Mouse (Mus musculus) hindbrain, embryonic 15.5 days (tissue): ENCODE data around the gene Cdkl4. TPM values are rescaled to one million over a fixed set of nuclear protein-coding genes. Genes with fewer than 3 reads are reported as not detected.
A peak's percentile ranks its signal among the peaks of the same experiment; 100 is the strongest.

Source experiments
- ATAC-seq: fragments of 200-750 bp; cut with Nextera tagmentation; 2 replicates; pipeline ENCODE4 v1.8.0; 2017; ENCODE audit warnings: low read depth, moderate number of reproducible peaks, moderate TSS enrichment; ENCODE audit not compliant: low FRiP score
- H3K27ac ChIP-seq: fragments of 300-500 bp; sonication (generic); replicated peaks from 2 replicates; pipeline ENCODE4 v1.5.1; 2015; ENCODE audit warnings: mild to moderate bottlenecking, inconsistent platforms
- H3K27me3 ChIP-seq: fragments of 300-500 bp; sonication (generic); 2 replicates; pipeline ENCODE4 v1.6.1; 2015; ENCODE audit warnings: control low read depth, inconsistent platforms
- H3K36me3 ChIP-seq: fragments of 300-500 bp; sonication (generic); 2 replicates; pipeline ENCODE4 v1.6.1; 2015; ENCODE audit warnings: control low read depth, inconsistent platforms
- H3K4me1 ChIP-seq: fragments of 300-500 bp; sonication (generic); replicated peaks from 2 replicates; pipeline ENCODE4 v1.6.1; 2015; ENCODE audit warnings: control low read depth, inconsistent platforms
- H3K4me2 ChIP-seq: fragments of 300-500 bp; sonication (generic); 2 replicates; pipeline ENCODE4 v1.6.1; 2015; ENCODE audit warnings: moderate library complexity, mild to moderate bottlenecking, inconsistent platforms
- H3K4me3 ChIP-seq: fragments of 300-500 bp; sonication (generic); 2 replicates; pipeline ENCODE4 v1.5.1; 2015; ENCODE audit warnings: mild to moderate bottlenecking, inconsistent platforms
- H3K9ac ChIP-seq: fragments of 300-500 bp; sonication (generic); 2 replicates; pipeline ENCODE4 v1.6.1; 2015; ENCODE audit warnings: inconsistent platforms
- H3K9me3 ChIP-seq: fragments of 300-500 bp; sonication (generic); 2 replicates; pipeline ENCODE4 v1.6.1; 2016; ENCODE audit warnings: control low read depth, inconsistent platforms
- WGBS: fragments of 180-500 bp; shearing (Covaris S2); methylation state at CpG from one replicate; pipeline ENCODE4 v1.1.7; 2015; 5-methylcytosine and 5-hydroxymethylcytosine counted together
- polyA plus RNA-seq: library from polyadenylated mRNA; unstranded; fragments of >200 nt; fragmentation: Nextera tagmentation; extraction: Ambion mirVana; gene quantifications from 2 replicates; pipeline ENCODE4 v1.2.1, GENCODE M21; 2015

Cdkl4 gene
- 5.3 and 5.6 TPM in 2 replicates for polyA plus RNA-seq

GRCm38 (mm10) chr17:80577639-80578038, at the start of gene Cdkl4:
Gene Cdkl4 (minus strand): TSS chr17:80577813.
- H3K4me1 ChIP-seq: peaks cover 17% of the 10 kb centered on the region
- H3K36me3 ChIP-seq: peaks cover 16% of the 10 kb centered on the region; the same call in 1 of the 2 replicates
- H3K4me2 ChIP-seq: peak within 1 kb of the TSS; percentile 94
- H3K9me3 ChIP-seq: no peaks in the 10 kb centered on the region
- H3K4me3 ChIP-seq: peak within 1 kb of the TSS; percentile 50
- H3K9ac ChIP-seq: peak within 1 kb of the TSS; percentile 58
- ATAC-seq: peak; percentile 61
- H3K27me3 ChIP-seq: no peaks in the 10 kb centered on the region
- 59% methylated on average over 15 of the region's 15 CpGs for WGBS
- peak within 1 kb of the TSS; percentile 66 for H3K27ac ChIP-seq

GRCm38 (mm10) chr17:80624979-80625378, 47.4 kb upstream of the Cdkl4 start:
- no peak overlapping the region for H3K4me3 ChIP-seq
- no peak overlapping the region for H3K4me2 ChIP-seq
- no peaks in the 10 kb centered on the region for H3K9me3 ChIP-seq
- 0 out of 2 replicates have a peak overlapping the region, but pooled peaks have one; percentile 15 for H3K27ac ChIP-seq
- no peak overlapping the region for H3K9ac ChIP-seq
- ATAC-seq: no peak
- H3K4me1 ChIP-seq: no peaks in the 10 kb centered on the region
- H3K27me3 ChIP-seq: no peaks in the 10 kb centered on the region
- H3K36me3 ChIP-seq: peaks cover 4% of the 10 kb centered on the region; the same call in 1 of the 2 replicates

- no peak for ATAC-seq
- Histone ChIP-seq H3K4me2 (no peak overlapping the region), H3K9ac (no peak overlapping the region), H3K9me3 (no peaks in the 10 kb centered on the region), H3K27me3 (no peaks in the 10 kb centered on the region), H3K36me3 (peaks cover 6% of the 10 kb centered on the region; the same call in 1 of the 2 replicates), H3K4me1 (0 out of 2 replicates have a peak, but pooled peaks cover 3% of the 10 kb centered on the region), H3K4me3 (no peak overlapping the region), H3K27ac (no peak overlapping the region)
- 89% methylated on average over 4 of the region's 4 CpGs for WGBS
Measured at GRCm38 (mm10) chr17:80621691-80622090, 44.1 kb upstream of the Cdkl4 start.

- Histone ChIP-seq H3K9me3 (no peaks in the 10 kb centered on the region), H3K27me3 (no peaks in the 10 kb centered on the region)
Measured at GRCm38 (mm10) chr17:80620786-80621423, 43.3 kb upstream of the Cdkl4 start.

GRCm38 (mm10) chr17:80619556-80619955, 41.9 kb upstream of the Cdkl4 start:
- Histone ChIP-seq H3K4me1 (0 out of 2 replicates have a peak, but pooled peaks cover 3% of the 10 kb centered on the region), H3K4me3 (no peak overlapping the region), H3K9me3 (no peaks in the 10 kb centered on the region), H3K4me2 (no peak overlapping the region), H3K27me3 (no peaks in the 10 kb centered on the region), H3K36me3 (peaks cover 19% of the 10 kb centered on the region), H3K27ac (no peak overlapping the region), H3K9ac (no peak overlapping the region)
- WGBS: 73% methylated on average over 13 of the region's 13 CpGs
- ATAC-seq: 0 out of 2 replicates have a peak, but pooled peaks have one; percentile 28

More at GRCm38 (mm10) chr17:80620786-80621423, 43.3 kb upstream of the Cdkl4 start:
- 68% methylated on average over 5 of the region's 5 CpGs for WGBS
- no peak overlapping the region for H3K4me2 ChIP-seq
- H3K4me3 ChIP-seq: no peak overlapping the region
- no peak overlapping the region for H3K27ac ChIP-seq
- no peak overlapping the region for H3K9ac ChIP-seq
- peaks cover 7% of the 10 kb centered on the region; the same call in 1 of the 2 replicates for H3K36me3 ChIP-seq
- 0 out of 2 replicates have a peak, but pooled peaks cover 3% of the 10 kb centered on the region for H3K4me1 ChIP-seq
- peak; percentile 55 for ATAC-seq

GRCm38 (mm10) chr17:80618890-80619289, 41.3 kb upstream of the Cdkl4 start:
- Histone ChIP-seq H3K27ac (no peak overlapping the region), H3K4me2 (no peak overlapping the region), H3K36me3 (peaks cover 22% of the 10 kb centered on the region), H3K4me1 (0 out of 2 replicates have a peak, but pooled peaks cover 3% of the 10 kb centered on the region), H3K9ac (no peak overlapping the region), H3K4me3 (no peak overlapping the region), H3K9me3 (no peaks in the 10 kb centered on the region), H3K27me3 (no peaks in the 10 kb centered on the region)
- whole genome bisulfite sequencing: 62% methylated on average over 5 of the region's 5 CpGs
- ATAC-seq: no peak

GRCm38 (mm10) chr17:80603806-80604205, 26.2 kb upstream of the Cdkl4 start:
- WGBS: 89% methylated on average over 6 of the region's 6 CpGs
- no peak overlapping the region for H3K27ac ChIP-seq
- peaks cover 80% of the 10 kb centered on the region for H3K36me3 ChIP-seq
- no peak overlapping the region for H3K4me3 ChIP-seq
- no peaks in the 10 kb centered on the region for H3K4me1 ChIP-seq
- no peaks in the 10 kb centered on the region for H3K27me3 ChIP-seq
- no peak overlapping the region for H3K9ac ChIP-seq
- no peaks in the 10 kb centered on the region for H3K9me3 ChIP-seq
- H3K4me2 ChIP-seq: no peak overlapping the region
- ATAC-seq: no peak

- H3K27ac ChIP-seq: no peak overlapping the region
- no peaks in the 10 kb centered on the region for H3K27me3 ChIP-seq
- H3K4me1 ChIP-seq: no peaks in the 10 kb centered on the region
- H3K4me2 ChIP-seq: no peak overlapping the region
- no peak overlapping the region for H3K4me3 ChIP-seq
- H3K36me3 ChIP-seq: peaks cover 76% of the 10 kb centered on the region
- ATAC-seq: no peak
- H3K9ac ChIP-seq: no peak overlapping the region
- 90% methylated on average over 19 of the region's 19 CpGs for WGBS
- no peaks in the 10 kb centered on the region for H3K9me3 ChIP-seq
Measured at GRCm38 (mm10) chr17:80603079-80603625, 25.5 kb upstream of the Cdkl4 start.

GRCm38 (mm10) chr17:80601371-80601770, 23.8 kb upstream of the Cdkl4 start:
- peaks cover 74% of the 10 kb centered on the region for H3K36me3 ChIP-seq
- H3K4me2 ChIP-seq: no peak overlapping the region
- H3K27me3 ChIP-seq: no peaks in the 10 kb centered on the region
- H3K9ac ChIP-seq: no peak overlapping the region
- H3K27ac ChIP-seq: no peak overlapping the region
- no peaks in the 10 kb centered on the region for H3K9me3 ChIP-seq
- no peaks in the 10 kb centered on the region for H3K4me1 ChIP-seq
- peak; percentile 59; the same call in 1 of the 2 replicates for ATAC-seq
- WGBS: 58% methylated on average over 13 of the region's 13 CpGs
- H3K4me3 ChIP-seq: no peak overlapping the region

GRCm38 (mm10) chr17:80583051-80583450, 5.4 kb upstream of the Cdkl4 start:
- no peak for ATAC-seq
- 96% methylated on average over 6 of the region's 6 CpGs for WGBS
- H3K36me3 ChIP-seq: peaks cover 42% of the 10 kb centered on the region

GRCm38 (mm10) chr17:80579901-80580300, 2.3 kb upstream of the Cdkl4 start:
- no peak overlapping the region for H3K27ac ChIP-seq
- 83% methylated on average over 6 of the region's 6 CpGs for WGBS
- no peak overlapping the region for H3K9ac ChIP-seq
- peaks cover 17% of the 10 kb centered on the region for H3K4me1 ChIP-seq
- no peaks in the 10 kb centered on the region for H3K27me3 ChIP-seq
- ATAC-seq: no peak
- no peak overlapping the region for H3K4me2 ChIP-seq
- H3K9me3 ChIP-seq: no peaks in the 10 kb centered on the region
- H3K36me3 ChIP-seq: peaks cover 27% of the 10 kb centered on the region
- no peak overlapping the region for H3K4me3 ChIP-seq

More at GRCm38 (mm10) chr17:80583051-80583450, 5.4 kb upstream of the Cdkl4 start:
- Histone ChIP-seq H3K4me3 (no peak overlapping the region), H3K9me3 (no peaks in the 10 kb centered on the region), H3K4me2 (no peak overlapping the region), H3K27me3 (no peaks in the 10 kb centered on the region), H3K4me1 (peaks cover 1% of the 10 kb centered on the region; the same call in 1 of the 2 replicates), H3K27ac (no peak overlapping the region), H3K9ac (no peak overlapping the region)

- 94% methylated on average over 9 of the region's 9 CpGs for WGBS
- H3K27ac ChIP-seq: no peak overlapping the region
Measured at GRCm38 (mm10) chr17:80579089-80579488, 1.5 kb upstream of the Cdkl4 start.

More at GRCm38 (mm10) chr17:80579089-80579488, 1.5 kb upstream of the Cdkl4 start:
- H3K4me2 ChIP-seq: no peak overlapping the region
- H3K4me1 ChIP-seq: peaks cover 17% of the 10 kb centered on the region
- H3K9me3 ChIP-seq: no peaks in the 10 kb centered on the region
- no peak overlapping the region for H3K9ac ChIP-seq
- H3K36me3 ChIP-seq: peaks cover 22% of the 10 kb centered on the region
- no peaks in the 10 kb centered on the region for H3K27me3 ChIP-seq
- ATAC-seq: no peak
- no peak overlapping the region for H3K4me3 ChIP-seq
